Mouse (Mus musculus) heart, adult 2 months (tissue): Measurements from ENCODE around the gene Rtl1.

Source experiments
- CTCF ChIP-seq: fragments of 200-600 bp; IDR thresholded peaks from 2 replicates; pipeline ENCODE4 v1.8.1; 2022; ENCODE audit warnings: antibody characterized with exemption, mild to moderate bottlenecking, moderate library complexity
- POLR2A ChIP-seq: fragments of 200-500 bp; IDR thresholded peaks from 2 replicates; pipeline ENCODE4 v1.6.1; 2011; ENCODE audit warnings: mild to moderate bottlenecking, low read depth, low read length, control low read depth; ENCODE audit not compliant: insufficient read depth

GRCm38 (mm10) chr12:109596232-109596631, 3.9 kb downstream of the Rtl1 start:
- TF ChIP-seq CTCF, result no peak
- TF ChIP-seq POLR2A, result no peak
